Mouse (Mus musculus) hindbrain, postnatal 0 days (tissue): ENCODE data around the gene Med27. TPM values are rescaled to one million over a fixed set of nuclear protein-coding genes. Genes with fewer than 3 reads are reported as not detected.

Experiments
- ATAC-seq: fragments of 200-750 bp; cut with Nextera tagmentation; 2 replicates; pipeline ENCODE4 v1.8.0; 2017; ENCODE audit warnings: mild to moderate bottlenecking, moderate TSS enrichment, moderate library complexity
- DNase-seq: peaks from one replicate; pipeline ENCODE4 v3.0.0-alpha.2; 2015; ENCODE audit warnings: low spot score
- H3K27ac ChIP-seq: fragments of 300-500 bp; sonication (generic); 2 replicates; pipeline ENCODE4 v1.5.1; 2014; ENCODE audit warnings: mild to moderate bottlenecking
- H3K27me3 ChIP-seq: fragments of 300-500 bp; sonication (generic); 2 replicates; pipeline ENCODE4 v1.6.1; 2014; ENCODE audit warnings: low read length, mixed read lengths; ENCODE audit not compliant: insufficient read depth
- H3K36me3 ChIP-seq: fragments of 300-500 bp; sonication (generic); 2 replicates; pipeline ENCODE4 v1.6.1; 2014; ENCODE audit warnings: low read length, mixed read lengths; ENCODE audit not compliant: insufficient read depth
- H3K4me1 ChIP-seq: fragments of 300-500 bp; sonication (generic); 2 replicates; pipeline ENCODE4 v1.6.1; 2014; ENCODE audit warnings: antibody characterized with exemption, low read length, mixed read lengths; ENCODE audit not compliant: insufficient read depth
- H3K4me2 ChIP-seq: fragments of 300-500 bp; sonication (generic); 2 replicates; pipeline ENCODE4 v1.6.1; 2014; ENCODE audit warnings: low read depth, mild to moderate bottlenecking, low read length, moderate library complexity, mixed read lengths
- H3K4me3 ChIP-seq: fragments of 300-500 bp; sonication (generic); 2 replicates; pipeline ENCODE4 v1.5.1; 2014; ENCODE audit warnings: low read length
- H3K9ac ChIP-seq: fragments of 300-500 bp; sonication (generic); replicated peaks from 2 replicates; pipeline ENCODE4 v1.6.1; 2014; ENCODE audit warnings: mild to moderate bottlenecking, low read length, moderate library complexity, mixed read lengths
- H3K9me3 ChIP-seq: fragments of 300-500 bp; sonication (generic); 2 replicates; pipeline ENCODE4 v1.6.1; 2016; ENCODE audit warnings: low read length, mixed read lengths
- CTCF ChIP-seq: IDR thresholded peaks from 2 replicates; pipeline ENCODE4 v1.5.1; 2016; ENCODE audit warnings: antibody characterized with exemption, control low read depth, low read depth
- WGBS: fragments of 180-500 bp; shearing (Covaris S2); extraction: QIAGEN DNeasy Blood & Tissue Kit; methylation state at CpG from one replicate; pipeline ENCODE4 v1.1.7; 2014; 5-methylcytosine and 5-hydroxymethylcytosine counted together
- polyA plus RNA-seq: library from polyadenylated mRNA; unstranded; fragments of >200 nt; fragmentation: Nextera tagmentation; extraction: Ambion mirVana; gene quantifications from 2 replicates; pipeline ENCODE4 v1.2.1, GENCODE M21; 2015
- total RNA-seq: library from RNA; depleted of rRNA; stranded (reverse); fragments of >200 nt; gene quantifications from 2 replicates; pipeline ENCODE4 v1.2.3, GENCODE M21; 2014

Med27 gene
- total and polyA plus RNA-seq, 2 experiments from 2014 or later: 58.8 to 70.3 TPM

DNA sequence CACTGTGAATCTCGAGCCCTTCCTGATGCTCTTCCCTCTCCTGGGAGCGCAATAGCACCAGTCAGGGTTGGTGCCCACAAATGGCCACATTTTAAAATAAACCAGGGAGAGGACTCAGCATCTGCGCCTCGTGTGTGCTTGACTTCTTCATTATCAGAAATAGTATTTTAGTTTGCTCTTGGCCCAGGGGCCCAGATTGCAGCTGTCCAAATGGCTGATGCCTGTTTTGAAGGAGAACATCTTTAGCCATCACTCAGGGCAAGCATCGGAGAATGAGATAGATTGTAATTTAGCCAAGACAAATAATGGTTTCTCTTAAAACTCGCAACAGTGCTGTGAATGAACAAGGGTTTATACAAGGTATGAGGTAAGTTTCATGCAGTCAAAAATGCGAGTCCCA is 92.8 kb downstream of the Med27 start:
- ATAC-seq (no peak), DNase-seq (no peak)
- no peaks in the 10 kb centered on the region for H3K27me3 ChIP-seq
- no peaks in the 10 kb centered on the region for H3K36me3 ChIP-seq
- H3K4me2 ChIP-seq: no peak overlapping the region
- H3K9me3 ChIP-seq: no peaks in the 10 kb centered on the region
- 0 out of 2 replicates have a peak, but pooled peaks cover 9% of the 10 kb centered on the region for H3K4me1 ChIP-seq
- no peak for TF ChIP-seq CTCF
- 63% methylated on average over 7 of the region's 7 CpGs for WGBS
- H3K27ac ChIP-seq: 0 out of 2 replicates have a peak overlapping the region, but pooled peaks have one; percentile 60
- no peak overlapping the region for H3K9ac ChIP-seq
- H3K4me3 ChIP-seq: no peak overlapping the region

- Histone ChIP-seq H3K27ac (no peak overlapping the region), H3K4me3 (no peak overlapping the region), H3K36me3 (no peaks in the 10 kb centered on the region), H3K27me3 (no peaks in the 10 kb centered on the region), H3K9me3 (no peaks in the 10 kb centered on the region), H3K4me1 (0 out of 2 replicates have a peak, but pooled peaks cover 9% of the 10 kb centered on the region), H3K4me2 (no peak overlapping the region), H3K9ac (no peak overlapping the region)
- WGBS: 51% methylated on average over 7 of the region's 7 CpGs
- DNase-seq (no peak), ATAC-seq (no peak)
- no peak for TF ChIP-seq CTCF
Measured at GRCm38 (mm10) chr2:29439857-29440502, 93.4 kb downstream of the Med27 start.

- ATAC-seq: no peak
- H3K36me3 ChIP-seq: no peaks in the 10 kb centered on the region
- 0 out of 2 replicates have a peak, but pooled peaks cover 5% of the 10 kb centered on the region for H3K4me1 ChIP-seq
- H3K27ac ChIP-seq: no peak overlapping the region
- H3K4me3 ChIP-seq: no peak overlapping the region
- no peaks in the 10 kb centered on the region for H3K9me3 ChIP-seq
- H3K4me2 ChIP-seq: no peak overlapping the region
- DNase-seq: no peak
- H3K9ac ChIP-seq: no peak overlapping the region
- no peaks in the 10 kb centered on the region for H3K27me3 ChIP-seq
- TF ChIP-seq CTCF: no peak
Measured at GRCm38 (mm10) chr2:29442275-29442674, 95.7 kb downstream of the Med27 start.

DNA sequence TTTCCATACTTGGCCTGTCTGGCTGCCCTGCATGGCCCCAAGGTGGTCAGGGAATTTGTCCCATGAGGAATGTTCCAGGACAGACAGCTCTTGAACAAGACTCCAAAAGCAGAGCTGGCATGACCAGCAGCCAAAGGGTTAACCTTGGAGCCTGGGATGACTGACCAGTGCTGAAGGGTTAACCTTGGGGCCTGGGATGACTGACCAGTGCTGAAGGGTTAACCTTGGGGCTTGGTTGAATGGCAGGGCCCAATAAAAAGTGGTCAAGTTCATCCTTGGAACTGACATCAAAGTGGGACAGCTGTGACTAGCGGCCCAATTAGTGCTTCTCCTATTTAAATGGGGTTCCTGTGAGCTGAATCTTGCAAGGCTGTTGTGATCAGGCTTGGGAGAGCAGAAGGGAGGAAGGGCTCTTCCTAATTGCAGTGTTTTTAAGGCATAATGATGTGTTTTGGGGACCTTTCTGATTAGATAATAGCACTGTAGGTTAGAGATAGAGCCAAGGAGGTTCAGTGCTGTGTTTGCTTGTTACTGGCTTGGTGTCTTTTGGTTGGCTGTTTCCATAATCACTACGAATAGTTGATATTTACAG is 97.1 kb downstream of the Med27 start:
- 80% methylated on average over 2 of the region's 2 CpGs for WGBS
- Histone ChIP-seq H3K27ac (no peak overlapping the region), H3K4me1 (0 out of 2 replicates have a peak, but pooled peaks cover 5% of the 10 kb centered on the region), H3K9ac (no peak overlapping the region), H3K9me3 (no peaks in the 10 kb centered on the region), H3K4me2 (no peak overlapping the region), H3K27me3 (no peaks in the 10 kb centered on the region), H3K4me3 (no peak overlapping the region), H3K36me3 (no peaks in the 10 kb centered on the region)
- DNase-seq (no peak), ATAC-seq (no peak)
- TF ChIP-seq CTCF: no peak

DNA sequence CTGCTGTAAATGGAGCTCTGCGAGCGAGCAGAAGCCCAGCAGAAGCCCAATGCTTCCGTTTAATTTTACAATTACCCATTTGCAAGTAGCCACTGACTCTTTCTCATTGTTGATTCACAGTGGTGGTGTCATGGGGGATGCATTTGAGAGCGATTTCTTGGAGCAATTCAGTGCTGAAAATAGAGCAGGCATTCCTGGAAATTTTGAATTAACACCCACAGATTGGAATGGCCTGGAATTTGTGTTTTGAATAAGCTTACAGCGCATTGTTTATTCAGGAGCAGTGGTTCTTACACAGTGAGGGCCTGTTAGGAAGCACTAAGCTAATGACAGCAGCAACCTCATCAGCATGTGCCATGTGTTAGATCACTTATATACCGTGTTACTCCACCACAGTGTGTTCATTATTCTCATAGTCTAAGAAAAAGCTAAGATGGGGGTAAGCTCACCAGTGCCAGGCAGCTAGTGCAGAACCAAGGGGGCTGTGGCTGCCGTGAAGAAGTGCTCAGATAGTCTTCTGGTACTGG is 101.9 kb downstream of the Med27 start:
- H3K4me1 ChIP-seq: peaks cover 10% of the 10 kb centered on the region
- H3K4me2 ChIP-seq: no peak overlapping the region
- H3K27me3 ChIP-seq: no peaks in the 10 kb centered on the region
- ATAC-seq (peak; percentile 63; the same call in 1 of the 2 replicates), DNase-seq (peak; percentile 37)
- peak overlapping the region; percentile 52; the same call in 1 of the 2 replicates for H3K27ac ChIP-seq
- no peaks in the 10 kb centered on the region for H3K9me3 ChIP-seq
- H3K9ac ChIP-seq: no peak overlapping the region
- H3K4me3 ChIP-seq: no peak overlapping the region
- TF ChIP-seq CTCF: no peak
- H3K36me3 ChIP-seq: no peaks in the 10 kb centered on the region
- 44% methylated on average over 7 of the region's 7 CpGs for WGBS

DNA sequence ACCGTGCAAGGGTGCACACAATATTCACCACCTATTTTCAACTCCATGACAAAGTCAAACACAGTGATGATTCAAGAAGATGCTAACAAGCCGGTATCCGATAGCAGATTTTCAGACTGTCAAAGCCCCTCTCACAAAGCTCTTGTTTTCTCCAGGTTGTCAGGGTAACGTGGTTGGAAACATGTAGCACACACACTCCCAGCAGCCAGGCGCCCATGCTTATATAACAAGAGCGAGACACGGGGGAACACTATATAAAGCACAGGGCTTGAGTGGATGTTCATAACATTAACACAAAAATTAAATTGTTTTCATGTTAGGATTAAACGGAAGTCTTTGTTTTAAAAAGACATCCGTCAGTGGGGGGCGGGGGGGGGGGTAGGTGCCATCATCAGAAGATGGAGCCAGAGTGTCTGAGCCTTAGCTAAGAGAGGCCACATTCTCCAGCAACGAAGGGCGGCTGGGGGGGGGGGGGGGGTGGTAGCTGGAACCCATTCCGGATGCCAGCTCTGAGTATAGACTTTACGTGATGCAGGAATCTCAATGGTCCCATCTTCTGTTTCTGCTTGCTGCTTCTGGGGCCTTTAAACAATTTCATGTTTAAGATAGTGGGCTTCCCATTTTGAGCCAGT is 104.9 kb downstream of the Med27 start:
- WGBS: 44% methylated on average over 14 of the region's 14 CpGs
- no peaks in the 10 kb centered on the region for H3K9me3 ChIP-seq
- peaks cover 13% of the 10 kb centered on the region for H3K4me1 ChIP-seq
- no peaks in the 10 kb centered on the region for H3K27me3 ChIP-seq
- DNase-seq: peak; percentile 44
- no peak for TF ChIP-seq CTCF
- H3K27ac ChIP-seq: no peak overlapping the region
- no peak overlapping the region for H3K4me3 ChIP-seq
- H3K9ac ChIP-seq: no peak overlapping the region
- ATAC-seq: peak; percentile 47; the same call in 1 of the 2 replicates
- H3K4me2 ChIP-seq: no peak overlapping the region
- H3K36me3 ChIP-seq: no peaks in the 10 kb centered on the region
